Mouse (Mus musculus) stomach, postnatal 0 days (tissue): ENCODE measurements around the gene Zfp513.

Source experiments
- CTCF ChIP-seq: IDR thresholded peaks from 2 replicates; pipeline ENCODE4 v1.5.1; 2016; ENCODE audit warnings: antibody characterized with exemption, low read depth, mild to moderate bottlenecking, moderate library complexity
- EP300 ChIP-seq: optimal IDR thresholded peaks from 2 replicates; pipeline ENCODE3; 2016; ENCODE audit warnings: antibody characterized with exemption

GRCm38 (mm10) chr5:31162462-31162861 is 39.6 kb downstream of the Zfp513 start:
- TF ChIP-seq EP300: no peak
- no peak for TF ChIP-seq CTCF
